Mouse (Mus musculus) retina, embryonic 14.5 days (tissue): Measurements from ENCODE around the gene Mybl2.
"Not testable (repeated sequence)": the region's sequence is repeated elsewhere in the genome, so short reads cannot be mapped to it uniquely, and the experiment has no call there.

Experiments
- DNase-seq: peaks from one replicate; pipeline ENCODE4 v3.0.0-alpha.2; 2015; ENCODE audit warnings: low spot score

Mybl2 gene

GRCm38 (mm10) chr2:163054335-163054840, at the start of gene Mybl2:
Gene Mybl2, plus strand, starts transcription at chr2:163054687.
- DNase-seq, result peak; percentile 97

DNA sequence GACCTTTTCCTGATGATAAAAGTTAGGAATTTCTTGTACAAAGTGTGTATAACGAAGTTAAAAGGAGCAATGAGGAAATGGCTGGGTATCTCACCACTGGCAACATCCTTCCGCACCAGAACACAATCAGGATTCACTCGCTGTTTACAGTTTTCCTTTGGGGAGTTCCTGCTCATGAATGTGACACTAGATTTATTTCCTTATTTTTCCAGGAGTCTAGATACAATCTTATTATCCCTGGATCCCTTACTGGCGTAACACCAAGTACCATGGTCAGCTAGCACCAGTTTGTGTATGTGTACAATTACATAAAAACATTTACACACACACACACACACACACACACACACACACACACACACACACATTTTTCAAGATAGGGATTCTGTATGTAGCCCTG, 47.2 kb upstream of the Mybl2 start:
- DNase-seq, result no peak

DNA sequence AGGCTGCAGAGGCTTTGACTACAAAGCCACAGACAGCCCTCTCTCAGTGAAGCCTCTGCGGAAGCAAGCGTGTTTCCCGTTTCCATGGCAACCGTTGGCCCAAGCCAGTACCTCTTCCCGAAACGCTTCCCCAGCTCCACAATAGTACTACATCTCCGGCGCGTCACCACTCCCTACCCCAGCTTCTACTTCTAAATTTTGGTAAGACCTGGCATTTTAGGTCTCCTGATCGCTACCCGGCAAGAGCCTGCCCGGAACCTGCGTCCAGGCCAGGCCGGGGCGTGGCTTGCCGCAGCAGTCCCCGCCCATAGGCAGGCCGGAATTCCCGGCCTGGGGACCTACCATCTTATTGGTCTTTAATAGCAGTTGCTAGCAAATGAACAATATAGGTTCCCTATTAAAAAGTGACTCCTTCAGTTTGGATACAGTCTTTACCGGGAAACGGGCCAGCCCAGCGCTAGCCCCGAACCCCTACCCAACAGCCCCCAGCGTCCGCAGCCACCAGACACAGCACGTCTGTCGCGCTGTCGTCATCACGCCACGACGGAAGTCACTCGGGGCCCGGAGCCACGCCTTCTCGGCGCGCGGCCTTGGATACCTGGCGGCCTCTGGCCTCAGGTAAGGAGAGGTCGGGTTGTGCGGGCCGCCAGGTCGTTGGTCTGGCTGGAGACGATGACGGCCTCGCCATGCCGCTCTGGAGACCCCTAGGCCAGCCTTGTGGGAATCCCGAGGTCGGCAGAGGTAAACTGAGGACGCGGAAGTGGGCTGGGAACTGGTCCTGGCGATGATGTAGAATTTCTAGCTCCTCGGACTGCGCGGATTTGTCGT, 37.4 kb upstream of the Mybl2 start, which contains the start of gene Ift52:
TSS of gene Ift52 (plus strand) at position 439 of the 828 bp plus-strand sequence.
- DNase-seq, result peak; percentile 88

DNA sequence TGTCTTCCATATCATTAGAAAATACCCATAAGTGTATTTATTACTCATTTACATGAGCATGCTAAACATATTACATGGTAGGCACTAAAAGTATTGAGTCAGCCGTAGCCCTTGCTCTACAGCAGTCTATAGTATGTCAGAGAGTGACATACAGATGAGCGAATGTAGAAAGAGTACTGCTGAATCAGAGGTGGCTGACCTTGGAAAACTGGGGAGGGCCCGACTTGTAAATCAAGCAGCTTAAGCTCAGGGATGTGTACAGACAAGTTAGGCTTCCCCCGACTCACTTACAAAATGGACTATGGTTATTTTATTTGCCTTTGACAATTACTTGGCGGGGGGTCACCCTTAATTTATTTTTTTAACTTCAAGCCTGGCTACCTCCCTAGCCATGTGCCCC, 23.2 kb upstream of the Mybl2 start:
- no peak for DNase-seq

DNA sequence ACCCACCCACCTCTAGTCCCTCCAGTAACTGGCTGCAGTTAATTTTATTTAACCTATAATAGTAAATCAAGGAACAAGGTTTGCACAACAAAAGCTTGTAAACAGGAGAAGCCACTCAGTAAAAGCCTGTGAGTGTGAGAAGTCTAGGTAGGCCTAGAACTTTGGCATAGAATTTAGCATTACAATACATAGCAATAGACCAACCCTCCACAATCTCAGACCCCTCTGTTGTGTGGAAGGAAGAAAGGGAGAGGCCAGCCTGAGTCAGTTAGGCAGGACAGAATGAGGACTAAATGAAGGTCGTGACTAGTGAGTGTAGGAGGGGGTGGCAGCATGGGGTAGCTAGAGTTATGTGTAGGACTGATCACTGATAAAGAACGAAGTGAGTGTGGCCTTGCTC, 22.7 kb upstream of the Mybl2 start:
- no peak for DNase-seq

GRCm38 (mm10) chr2:163032622-163033021, 21.9 kb upstream of the Mybl2 start:
- DNase-seq, result no peak

DNA sequence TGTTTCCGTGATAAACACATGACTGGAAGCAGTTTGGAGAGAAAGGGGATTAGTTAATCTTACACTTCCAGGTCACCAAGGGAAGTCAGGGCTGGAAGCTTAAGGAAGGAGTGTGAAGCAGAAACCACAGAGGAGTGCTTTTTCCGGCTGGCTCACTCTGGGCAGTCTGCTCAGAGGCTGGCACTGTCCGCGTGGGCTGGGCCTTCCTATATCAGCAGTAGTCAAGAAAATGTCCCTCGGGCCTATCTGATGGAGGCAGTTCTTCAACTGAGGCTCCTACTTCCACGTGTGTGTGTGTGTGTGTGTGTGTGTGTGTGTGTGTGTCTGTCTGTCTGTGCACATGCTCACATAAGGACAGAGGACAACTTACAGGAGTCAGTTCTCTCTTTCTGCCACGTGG, 14.5 kb upstream of the Mybl2 start:
- DNase-seq, result no peak

DNA sequence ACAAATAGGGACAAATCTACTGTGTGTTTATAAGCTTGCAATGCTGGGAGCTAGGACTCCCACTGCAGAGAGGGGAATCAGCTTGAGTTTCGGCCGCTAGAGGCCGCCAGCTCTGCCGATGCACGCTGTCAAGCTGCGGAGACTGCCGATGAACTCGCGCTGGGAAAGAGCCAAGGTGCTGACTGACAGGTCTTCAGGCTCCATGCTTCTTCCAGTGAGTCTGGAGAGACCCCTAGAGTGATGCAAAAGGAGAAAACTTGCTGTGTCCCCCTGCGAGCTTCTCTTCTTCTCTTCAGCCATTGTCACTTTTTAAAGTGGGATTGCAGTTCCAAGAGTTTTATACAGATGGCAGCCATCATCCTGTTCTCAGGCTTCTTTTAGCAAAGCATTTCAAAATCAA, 6.4 kb upstream of the Mybl2 start:
- peak; percentile 86 for DNase-seq

DNA sequence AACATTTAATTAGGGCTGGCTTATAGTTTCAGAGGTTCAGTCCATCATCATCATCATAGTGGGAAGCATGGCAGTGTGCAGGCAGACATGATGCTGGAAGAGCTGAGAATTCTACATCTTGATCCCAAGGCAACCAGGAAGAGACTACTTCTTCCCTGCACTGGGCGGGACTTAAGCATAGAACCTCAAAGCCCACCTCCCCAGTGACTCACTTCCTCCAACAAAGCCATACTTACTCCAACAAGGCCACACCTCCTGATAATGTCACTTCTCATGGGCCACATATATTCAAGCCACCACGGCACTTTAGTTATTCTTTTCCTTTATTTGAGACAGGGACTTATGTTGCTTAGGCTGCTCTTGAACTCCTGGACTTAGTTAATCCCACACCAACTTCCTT, 5.4 kb upstream of the Mybl2 start:
- DNase-seq, result no peak

GRCm38 (mm10) chr2:163051691-163052090, 2.8 kb upstream of the Mybl2 start:
- DNase-seq, result no peak

DNA sequence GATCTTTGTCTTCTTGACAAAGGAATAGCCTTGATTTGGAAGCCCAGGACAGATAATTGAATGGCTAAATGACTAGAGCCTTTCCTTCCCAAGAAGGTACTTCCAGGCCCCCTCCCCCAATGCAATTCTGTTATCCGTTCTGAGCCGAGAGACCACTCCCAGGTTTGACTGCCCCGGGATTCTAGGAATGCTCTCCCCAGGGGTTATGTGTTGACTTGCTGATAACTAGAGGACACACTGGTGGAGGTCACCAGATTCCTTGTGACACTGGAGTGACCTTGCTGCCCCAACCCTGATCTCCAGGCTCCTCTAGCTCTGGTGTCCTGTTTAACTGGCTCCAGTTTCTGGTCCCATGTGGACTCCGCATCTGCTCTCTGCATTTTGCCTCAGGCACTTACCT, 2.4 kb upstream of the Mybl2 start:
- DNase-seq, result no peak

DNA sequence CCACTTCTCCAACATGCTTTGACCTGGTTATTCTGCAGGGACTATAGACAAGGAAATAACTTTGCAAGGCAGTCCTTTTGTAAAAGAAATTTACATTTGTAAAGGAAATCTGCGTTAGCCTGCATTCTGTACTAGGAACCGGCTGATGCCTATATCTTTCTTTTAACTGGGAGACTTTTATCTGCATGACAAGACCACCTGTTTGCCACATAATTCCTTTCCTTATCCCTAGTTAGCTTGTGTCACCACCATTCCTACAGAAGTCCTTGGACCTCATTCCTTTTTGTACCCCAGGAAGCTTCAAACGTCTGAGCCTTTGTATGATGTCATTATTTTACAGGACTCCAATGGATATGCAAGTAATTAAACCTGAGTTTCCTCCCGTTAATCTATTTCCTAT, 1.7 kb upstream of the Mybl2 start:
- no peak for DNase-seq

DNA sequence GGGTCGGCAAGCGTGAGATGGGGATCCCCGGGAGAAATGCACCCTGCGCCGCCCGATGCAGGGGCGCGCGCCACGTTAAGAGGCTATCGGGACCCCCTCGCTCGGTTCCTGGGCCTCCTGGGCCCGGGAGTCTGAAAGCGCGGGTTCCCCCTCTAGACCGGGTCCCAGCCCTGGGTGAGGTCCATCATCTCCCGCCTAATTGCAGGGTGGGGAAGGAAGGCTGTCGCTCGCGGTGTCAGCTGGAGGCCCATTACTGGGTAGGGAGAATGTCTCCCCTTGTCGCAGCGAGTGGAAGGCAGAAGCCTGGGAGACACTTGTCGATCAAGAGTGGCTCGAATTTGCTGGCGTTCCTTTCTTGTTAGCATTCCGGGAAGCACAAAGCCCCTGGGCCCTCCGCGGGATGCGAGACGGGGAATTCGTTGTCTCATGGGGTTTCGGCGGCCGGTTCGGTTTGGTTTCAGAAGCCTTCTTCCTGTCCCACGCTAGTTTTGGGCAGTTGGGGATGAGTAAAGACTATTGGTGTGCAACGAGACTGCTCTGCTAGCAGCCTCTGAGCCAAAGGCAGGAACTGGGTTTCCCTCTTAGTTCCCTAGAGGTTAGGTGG, 506 bp downstream of the Mybl2 start:
- peak; percentile 37 for DNase-seq

DNA sequence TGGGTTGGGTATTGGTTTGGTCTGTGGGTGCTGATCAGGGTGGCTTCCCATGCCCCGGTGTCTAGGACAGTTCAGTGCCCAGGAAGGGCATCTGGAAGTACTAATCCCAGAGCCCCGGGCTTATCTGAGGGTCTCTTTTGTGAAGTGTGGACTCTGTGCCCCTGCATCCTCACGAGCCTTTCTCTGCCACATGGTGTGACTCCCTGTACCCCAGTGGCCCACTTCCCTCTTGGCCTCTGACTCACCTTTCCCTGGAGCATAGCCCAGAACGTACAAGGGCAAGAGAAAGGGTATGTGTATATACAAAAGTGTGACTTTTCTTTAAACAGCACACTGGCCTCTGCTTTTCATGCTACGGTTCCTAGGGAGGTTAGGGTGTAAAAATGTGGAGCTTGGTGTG, 1.2 kb downstream of the Mybl2 start:
- peak; percentile 9 for DNase-seq

- DNase-seq, result no peak
Measured at GRCm38 (mm10) chr2:163056584-163056983, 2.1 kb downstream of the Mybl2 start.

DNA sequence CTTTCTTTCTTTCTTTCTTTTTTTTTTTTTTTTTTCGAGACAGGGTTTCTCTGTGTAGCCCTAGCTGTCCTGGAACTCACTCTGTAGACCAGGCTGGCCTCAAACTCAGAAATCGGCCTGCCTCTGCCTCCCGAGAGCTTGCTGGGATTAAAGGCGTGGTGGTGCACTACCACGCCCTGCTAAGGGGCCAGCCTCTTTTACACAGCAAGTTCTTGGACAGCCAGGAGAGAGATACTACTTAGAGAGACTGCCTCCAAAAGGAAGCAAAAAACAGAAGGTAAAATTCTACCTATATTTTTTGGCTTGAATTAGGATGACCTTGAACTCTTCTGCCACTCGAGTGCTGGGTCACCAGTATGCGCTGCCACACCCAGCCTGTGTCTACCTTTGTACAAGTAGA, 4.5 kb downstream of the Mybl2 start:
- DNase-seq, result not testable (repeated sequence)

- DNase-seq, result no peak
Measured at GRCm38 (mm10) chr2:163060630-163061029, 6.1 kb downstream of the Mybl2 start.

- no peak for DNase-seq
Measured at GRCm38 (mm10) chr2:163061203-163062118, 7.0 kb downstream of the Mybl2 start.

DNA sequence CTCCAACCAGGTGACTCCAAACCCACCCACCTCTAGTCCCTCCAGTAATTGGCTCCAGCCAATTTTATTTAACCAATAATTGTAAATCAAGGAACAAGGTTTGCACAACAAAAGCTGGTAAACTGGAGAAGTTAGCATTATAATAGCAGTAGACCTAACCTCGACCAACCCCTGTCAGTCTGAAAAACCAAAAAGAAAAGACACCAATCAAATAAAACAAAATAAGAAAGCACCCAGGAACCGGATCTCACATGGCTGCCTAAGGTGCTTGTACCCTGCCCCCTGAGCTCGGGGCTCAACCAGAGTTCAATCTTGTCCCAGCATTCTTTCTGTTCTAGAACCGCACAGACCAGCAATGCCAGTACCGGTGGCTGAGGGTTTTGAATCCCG, 7.6 kb downstream of the Mybl2 start:
- no peak for DNase-seq

- no peak for DNase-seq
Measured at GRCm38 (mm10) chr2:163066326-163066725, 11.8 kb downstream of the Mybl2 start.

DNA sequence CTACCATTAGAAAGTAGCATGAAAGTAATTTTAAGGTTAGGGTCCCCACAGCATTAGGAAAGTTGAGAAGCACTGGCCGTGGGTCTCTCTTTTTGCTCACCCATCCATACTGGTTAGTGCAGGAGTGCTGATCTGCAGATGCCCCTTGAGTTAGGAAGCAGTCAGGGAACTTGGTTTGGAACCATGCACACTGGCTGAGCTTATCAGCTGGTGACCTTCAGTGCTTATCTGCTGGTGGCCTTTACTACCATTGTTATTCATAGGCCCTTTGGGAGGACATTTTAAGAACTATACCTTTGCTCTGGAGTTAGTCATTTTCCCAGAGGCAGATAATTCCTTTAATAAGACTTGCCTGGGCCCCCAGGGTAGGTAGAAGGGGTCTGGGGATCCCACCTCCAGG, 12.7 kb downstream of the Mybl2 start:
- DNase-seq, result no peak

GRCm38 (mm10) chr2:163070213-163070612, 15.7 kb downstream of the Mybl2 start:
- peak; percentile 16 for DNase-seq
